Mouse (Mus musculus): ENCODE measurements at regions not wholly inside any gene's neighbourhood (a gene's known extent, or its start where the extent isn't known, plus 50 kb on each side); places are given as distances from the start of the nearest gene placed in this dataset.

- DNase-seq (ENCODE audit: low read depth): peak; percentile 60
- TF ChIP-seq POLR2A (IDR thresholded peaks at IDR 0.05; ENCODE audit: borderline replicate concordance, extremely low read depth, insufficient read depth, insufficient read length, poor library complexity, severe bottlenecking) (no peak), CTCF (IDR thresholded peaks at IDR 0.05; ENCODE audit: borderline replicate concordance, extremely low read depth, insufficient read depth, insufficient read length) (no peak)
These were observed 144.6 kb upstream of the Gjb5 start for GRCm38 (mm10) chr4:127502621-127503020.

GRCm38 (mm10) chr4:127501881-127502280, 143.9 kb upstream of the Gjb5 start:
- TF ChIP-seq CTCF (IDR thresholded peaks at IDR 0.05; ENCODE audit: borderline replicate concordance, extremely low read depth, insufficient read depth, insufficient read length): no peak
- TF ChIP-seq POLR2A (IDR thresholded peaks at IDR 0.05; ENCODE audit: borderline replicate concordance, extremely low read depth, insufficient read depth, insufficient read length, poor library complexity, severe bottlenecking): no peak
- DNase-seq (ENCODE audit: low read depth): no peak

- peak; percentile 24 for DNase-seq (ENCODE audit: low read depth)
- TF ChIP-seq POLR2A (IDR thresholded peaks at IDR 0.05; ENCODE audit: borderline replicate concordance, extremely low read depth, insufficient read depth, insufficient read length, poor library complexity, severe bottlenecking) (no peak), CTCF (IDR thresholded peaks at IDR 0.05; ENCODE audit: borderline replicate concordance, extremely low read depth, insufficient read depth, insufficient read length) (no peak)
These were observed 129.2 kb upstream of the Gjb5 start for GRCm38 (mm10) chr4:127487016-127487780.

- DNase-seq (ENCODE audit: low read depth): no peak
These were observed 127.3 kb upstream of the Gjb5 start for GRCm38 (mm10) chr4:127485238-127485637.

GRCm38 (mm10) chr4:127482461-127482860, 124.5 kb upstream of the Gjb5 start:
- TF ChIP-seq POLR2A (IDR thresholded peaks at IDR 0.05; ENCODE audit: borderline replicate concordance, extremely low read depth, insufficient read depth, insufficient read length, poor library complexity, severe bottlenecking) (no peak), CTCF (IDR thresholded peaks at IDR 0.05; ENCODE audit: borderline replicate concordance, extremely low read depth, insufficient read depth, insufficient read length) (no peak)
- no peak for DNase-seq (ENCODE audit: low read depth)

More at GRCm38 (mm10) chr4:127485238-127485637, 127.3 kb upstream of the Gjb5 start:
- TF ChIP-seq POLR2A (IDR thresholded peaks at IDR 0.05; ENCODE audit: borderline replicate concordance, extremely low read depth, insufficient read depth, insufficient read length, poor library complexity, severe bottlenecking): no peak
- TF ChIP-seq CTCF (IDR thresholded peaks at IDR 0.05; ENCODE audit: borderline replicate concordance, extremely low read depth, insufficient read depth, insufficient read length): peak; percentile 17; the same call in 1 of the 2 replicates

GRCm38 (mm10) chr4:127480339-127480738, 122.4 kb upstream of the Gjb5 start:
- TF ChIP-seq POLR2A (IDR thresholded peaks at IDR 0.05; ENCODE audit: borderline replicate concordance, extremely low read depth, insufficient read depth, insufficient read length, poor library complexity, severe bottlenecking) (no peak), CTCF (IDR thresholded peaks at IDR 0.05; ENCODE audit: borderline replicate concordance, extremely low read depth, insufficient read depth, insufficient read length) (no peak)
- no peak for DNase-seq (ENCODE audit: low read depth)

GRCm38 (mm10) chr4:127469877-127470276, 111.9 kb upstream of the Gjb5 start:
- TF ChIP-seq POLR2A (IDR thresholded peaks at IDR 0.05; ENCODE audit: borderline replicate concordance, extremely low read depth, insufficient read depth, insufficient read length, poor library complexity, severe bottlenecking) (no peak), CTCF (IDR thresholded peaks at IDR 0.05; ENCODE audit: borderline replicate concordance, extremely low read depth, insufficient read depth, insufficient read length) (no peak)
- DNase-seq (ENCODE audit: low read depth): no peak

- TF ChIP-seq CTCF (IDR thresholded peaks at IDR 0.05; ENCODE audit: borderline replicate concordance, extremely low read depth, insufficient read depth, insufficient read length) (no peak), POLR2A (IDR thresholded peaks at IDR 0.05; ENCODE audit: borderline replicate concordance, extremely low read depth, insufficient read depth, insufficient read length, poor library complexity, severe bottlenecking) (no peak)
- peak; percentile 51 for DNase-seq (ENCODE audit: low read depth)
These were observed 96.6 kb upstream of the Gjb5 start for GRCm38 (mm10) chr4:127454511-127455119.

- no peak for DNase-seq (ENCODE audit: low read depth)
- TF ChIP-seq CTCF (IDR thresholded peaks at IDR 0.05; ENCODE audit: borderline replicate concordance, extremely low read depth, insufficient read depth, insufficient read length) (no peak), POLR2A (IDR thresholded peaks at IDR 0.05; ENCODE audit: borderline replicate concordance, extremely low read depth, insufficient read depth, insufficient read length, poor library complexity, severe bottlenecking) (no peak)
These were observed 94.1 kb upstream of the Gjb5 start for GRCm38 (mm10) chr4:127452081-127452480.

GRCm38 (mm10) chr4:127445300-127445699, 87.3 kb upstream of the Gjb5 start:
- TF ChIP-seq CTCF (IDR thresholded peaks at IDR 0.05; ENCODE audit: borderline replicate concordance, extremely low read depth, insufficient read depth, insufficient read length): no peak
- TF ChIP-seq POLR2A (IDR thresholded peaks at IDR 0.05; ENCODE audit: borderline replicate concordance, extremely low read depth, insufficient read depth, insufficient read length, poor library complexity, severe bottlenecking): no peak
- DNase-seq (ENCODE audit: low read depth): no peak

GRCm38 (mm10) chr4:127444056-127444455, 86.1 kb upstream of the Gjb5 start:
- TF ChIP-seq POLR2A (IDR thresholded peaks at IDR 0.05; ENCODE audit: borderline replicate concordance, extremely low read depth, insufficient read depth, insufficient read length, poor library complexity, severe bottlenecking): no peak
- no peak for TF ChIP-seq CTCF (IDR thresholded peaks at IDR 0.05; ENCODE audit: borderline replicate concordance, extremely low read depth, insufficient read depth, insufficient read length)
- DNase-seq (ENCODE audit: low read depth): no peak

GRCm38 (mm10) chr4:127442001-127442400, 84.0 kb upstream of the Gjb5 start:
- TF ChIP-seq POLR2A (IDR thresholded peaks at IDR 0.05; ENCODE audit: borderline replicate concordance, extremely low read depth, insufficient read depth, insufficient read length, poor library complexity, severe bottlenecking): no peak
- no peak for TF ChIP-seq CTCF (IDR thresholded peaks at IDR 0.05; ENCODE audit: borderline replicate concordance, extremely low read depth, insufficient read depth, insufficient read length)
- no peak for DNase-seq (ENCODE audit: low read depth)
